Mouse (Mus musculus) granulocyte monocyte progenitor cell, adult 5-6 weeks (primary cell): ENCODE measurements around the gene Hmgcs2. TPM values are rescaled to one million over a fixed set of nuclear protein-coding genes. Genes with fewer than 3 reads are reported as not detected.

ENCODE experiments used
- ATAC-seq: replicated peaks from 2 replicates; pipeline ENCODE4 v1.8.0; 2016; ENCODE audit warnings: mild to moderate bottlenecking, moderate TSS enrichment, inconsistent platforms; ENCODE audit not compliant: poor library complexity, severe bottlenecking
- total RNA-seq, 2 experiments: library from RNA; stranded (forward) in 1 of 2; stranded (reverse) in 1 of 2; fragments of 200-712, 200-1000 nt in 1 of 2; fragments of >200 nt in 1 of 2; fragmentation: Nextera tagmentation in 1 of 2; gene quantifications; 2 replicates each; pipeline ENCODE4 v1.2.3; 2014 to 2017

Hmgcs2 gene
- total RNA-seq, 2 experiments from 2014 or later, result not detected

DNA sequence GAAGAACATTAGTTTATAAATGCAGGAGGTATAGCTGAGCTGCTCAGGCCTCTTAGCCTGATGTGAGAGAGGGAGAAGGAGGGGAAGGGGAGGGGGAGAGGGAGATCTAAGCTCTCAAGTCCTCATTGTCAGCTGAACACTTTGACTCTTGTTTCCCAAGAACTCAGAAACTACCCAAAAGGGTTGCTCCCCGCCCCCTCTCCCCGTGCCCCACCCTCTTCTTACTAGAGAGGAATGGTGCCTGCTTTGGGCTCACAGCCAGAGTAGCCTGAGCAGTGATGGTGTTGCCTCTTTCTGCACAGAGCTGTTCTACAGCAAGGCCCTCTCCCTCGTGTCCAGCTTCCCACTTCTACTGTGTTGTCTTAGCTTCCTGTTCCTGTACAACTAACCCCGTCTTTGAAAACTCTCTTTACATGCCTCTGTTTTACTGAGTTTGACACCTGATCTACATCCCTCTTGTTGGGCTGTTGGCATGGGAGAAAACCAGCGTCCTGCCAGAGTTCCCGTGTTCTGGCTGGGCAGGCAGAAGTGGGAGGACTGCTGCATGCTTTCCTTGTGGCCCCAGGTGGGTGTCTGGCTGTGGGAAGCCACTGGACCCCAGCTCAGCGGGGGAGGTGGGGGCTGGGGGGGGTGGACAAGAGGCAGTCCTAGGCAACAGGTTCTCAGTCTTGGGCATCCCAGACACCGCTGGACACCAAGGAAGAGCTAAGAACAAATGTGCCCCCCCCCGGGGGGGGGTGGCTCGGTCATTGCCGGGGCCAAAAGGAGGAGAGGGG, 6.4 kb upstream of the Hmgcs2 start:
- ATAC-seq, result peak; percentile 30

GRCm38 (mm10) chr3:98279682-98280081, 553 bp upstream of the Hmgcs2 start:
- ATAC-seq, result no peak

GRCm38 (mm10) chr3:98280933-98281678, 871 bp downstream of the Hmgcs2 start:
- ATAC-seq, result peak; percentile 97

GRCm38 (mm10) chr3:98282422-98282821, 2.2 kb downstream of the Hmgcs2 start:
- ATAC-seq, result no peak

DNA sequence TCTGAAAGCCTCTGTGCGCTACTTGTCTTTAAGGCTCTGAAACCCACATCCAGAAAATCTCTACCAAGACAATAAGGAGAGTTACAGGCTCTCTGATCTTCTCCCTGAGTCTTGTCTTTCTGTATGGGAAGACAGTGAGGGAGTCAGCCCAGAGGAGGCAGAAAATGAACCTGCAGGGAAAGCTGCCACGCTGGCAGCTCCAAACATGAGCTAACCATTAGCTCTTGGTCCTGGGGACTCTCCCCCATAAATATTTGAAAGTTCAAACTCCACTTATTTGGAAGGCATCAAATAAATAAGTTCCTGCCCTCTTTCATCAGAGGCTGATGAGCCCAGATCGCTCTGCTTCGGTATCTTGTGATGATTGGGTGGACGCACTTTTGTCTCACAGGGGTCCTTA, 3.0 kb downstream of the Hmgcs2 start:
- ATAC-seq, result no peak

DNA sequence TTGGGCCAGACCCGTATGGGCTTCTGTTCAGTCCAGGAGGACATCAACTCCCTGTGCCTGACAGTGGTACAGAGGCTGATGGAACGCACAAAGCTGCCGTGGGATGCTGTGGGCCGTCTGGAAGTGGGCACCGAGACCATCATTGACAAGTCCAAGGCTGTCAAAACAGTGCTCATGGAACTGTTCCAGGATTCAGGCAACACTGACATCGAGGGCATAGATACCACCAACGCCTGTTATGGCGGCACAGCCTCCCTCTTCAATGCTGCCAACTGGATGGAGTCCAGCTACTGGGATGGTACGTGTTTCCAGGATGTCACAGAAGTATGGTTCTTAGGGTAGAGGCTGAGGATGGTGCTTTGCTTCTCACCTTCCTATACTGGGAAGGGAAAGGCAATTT, 10.8 kb downstream of the Hmgcs2 start:
- ATAC-seq, result no peak

DNA sequence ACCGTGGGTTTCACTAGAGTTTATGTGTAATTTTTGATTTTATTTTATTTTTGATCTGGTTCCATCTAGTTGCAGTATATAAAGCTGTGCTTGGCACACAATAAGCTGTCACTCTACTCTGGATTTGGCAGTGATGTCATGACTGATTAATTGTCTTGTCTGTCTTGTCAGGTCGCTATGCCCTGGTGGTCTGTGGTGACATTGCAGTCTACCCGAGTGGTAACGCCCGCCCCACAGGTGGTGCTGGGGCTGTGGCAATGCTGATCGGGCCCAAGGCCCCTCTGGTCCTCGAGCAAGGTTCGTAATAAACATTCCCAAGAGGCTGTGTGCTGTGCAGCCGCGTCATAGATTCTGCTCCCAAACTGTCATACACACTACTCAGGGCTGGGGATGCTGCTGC, 15.7 kb downstream of the Hmgcs2 start:
- peak; percentile 22; the same call in 1 of the 2 replicates for ATAC-seq

DNA sequence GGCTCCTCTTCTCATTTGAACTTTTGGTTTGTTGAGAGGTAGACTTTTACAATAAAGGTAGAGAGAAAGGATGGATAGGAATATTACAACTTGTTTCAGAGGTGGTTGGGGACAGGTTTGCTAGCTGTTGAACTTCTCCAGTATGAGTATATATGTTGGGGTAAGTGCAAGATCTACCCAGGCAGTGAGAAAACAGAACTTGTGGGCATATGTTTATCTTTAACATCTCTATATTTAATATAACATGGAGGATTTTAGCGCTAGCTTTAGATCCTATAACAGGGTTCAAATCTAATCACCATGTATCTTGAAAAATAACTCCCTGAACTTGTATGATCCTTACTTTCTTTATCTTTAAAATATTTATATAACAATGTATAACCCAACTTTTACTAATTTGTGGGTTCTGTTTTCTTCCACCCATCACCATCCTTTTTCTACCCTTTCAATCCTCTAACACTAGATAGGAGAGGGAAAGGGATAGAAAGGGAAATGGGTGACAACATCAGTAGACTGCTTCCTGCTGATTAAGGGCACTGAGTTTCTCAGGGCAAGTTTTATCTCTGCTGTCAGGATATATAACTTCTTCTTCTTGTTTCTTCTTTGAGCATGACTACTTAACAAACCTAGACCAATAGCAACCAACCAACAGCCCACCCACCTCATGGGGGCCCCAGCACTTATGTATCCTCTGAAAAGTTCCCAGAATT, 19.3 kb downstream of the Hmgcs2 start:
- peak; percentile 27; the same call in 1 of the 2 replicates for ATAC-seq

DNA sequence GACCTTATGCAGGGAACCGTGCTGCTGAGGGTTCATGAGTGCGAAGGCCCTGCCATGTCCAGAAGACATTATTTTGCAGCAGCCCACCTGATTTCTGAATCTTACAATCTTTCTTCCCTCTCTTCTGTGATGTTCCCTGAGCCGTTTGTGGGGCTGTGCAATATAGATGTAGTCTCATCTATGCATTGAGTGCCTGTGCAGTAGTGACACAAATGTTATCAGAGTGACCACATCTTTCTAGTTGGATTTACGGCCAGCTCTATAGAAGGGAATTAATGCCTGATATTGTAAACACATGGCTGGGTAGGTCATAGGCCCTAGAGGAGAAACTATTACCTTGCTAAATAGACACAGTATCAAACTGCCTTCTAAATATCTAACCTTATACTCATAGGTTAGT, 20.0 kb downstream of the Hmgcs2 start:
- no peak for ATAC-seq

- no peak for ATAC-seq
Measured at GRCm38 (mm10) chr3:98301761-98302160, 21.5 kb downstream of the Hmgcs2 start.

GRCm38 (mm10) chr3:98308606-98309005, 28.4 kb downstream of the Hmgcs2 start:
- ATAC-seq, result no peak

DNA sequence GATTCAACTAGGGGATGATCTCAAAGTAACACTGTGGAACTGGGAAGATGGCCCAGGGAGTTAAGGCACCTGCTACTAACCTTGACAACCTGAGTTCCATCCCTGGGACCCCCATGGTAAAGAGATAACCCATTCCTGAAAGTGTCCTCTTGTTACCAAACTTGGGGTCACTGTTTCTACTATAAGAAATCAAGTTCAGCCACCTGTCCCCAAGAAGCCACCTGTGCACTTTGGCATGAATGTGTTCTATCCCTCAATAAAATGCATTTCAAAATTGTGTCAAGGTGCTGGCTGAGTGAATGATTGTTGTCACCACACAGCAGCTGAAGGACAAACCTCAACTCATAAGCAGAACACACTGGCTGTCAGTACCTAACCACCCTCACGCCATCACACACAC, 30.2 kb downstream of the Hmgcs2 start:
- no peak for ATAC-seq

GRCm38 (mm10) chr3:98312867-98313266, 32.6 kb downstream of the Hmgcs2 start:
- peak; percentile 84 for ATAC-seq

DNA sequence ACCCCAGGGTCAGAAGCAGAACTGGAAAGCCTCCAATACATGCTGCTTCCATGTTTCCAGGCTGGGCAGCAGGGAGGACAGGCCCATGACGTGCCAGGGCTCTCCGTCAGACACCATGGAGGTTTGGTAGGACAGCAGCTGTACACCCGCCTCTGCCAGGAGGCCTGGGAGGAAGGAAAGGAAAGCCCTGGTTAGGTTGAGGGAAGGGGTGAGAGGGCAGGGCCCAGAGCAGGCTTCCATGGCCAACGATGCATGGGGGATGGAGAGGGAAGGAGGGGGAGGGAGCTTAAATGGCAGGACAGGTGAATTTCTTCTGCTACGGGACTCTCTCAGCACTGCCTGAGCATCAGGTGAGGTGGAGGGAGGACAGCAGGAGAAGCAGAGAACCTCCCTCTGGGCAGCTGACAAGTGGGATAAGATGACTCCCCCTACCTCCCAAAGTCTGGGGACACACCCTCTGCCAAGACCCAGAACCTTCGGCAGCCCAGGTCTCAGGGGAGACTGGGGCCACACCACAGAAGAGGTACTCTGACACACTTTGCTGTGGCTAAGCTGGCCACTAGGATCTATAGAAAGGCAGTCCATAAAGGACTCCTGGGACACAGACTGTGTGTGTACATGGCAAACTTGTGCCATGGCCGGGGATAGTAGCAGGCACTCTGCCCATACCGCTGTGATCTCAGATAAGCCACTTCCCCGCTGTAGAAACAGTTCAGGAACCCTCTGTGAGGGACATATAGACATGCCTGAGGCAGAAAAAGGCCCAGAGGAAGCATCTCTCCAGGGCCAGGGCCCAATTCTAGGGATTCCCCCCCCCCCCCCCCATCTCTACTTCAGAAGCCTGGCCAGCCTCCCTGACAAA, 33.3 kb downstream of the Hmgcs2 start:
- no peak for ATAC-seq

GRCm38 (mm10) chr3:98315181-98315580, 34.9 kb downstream of the Hmgcs2 start:
- no peak for ATAC-seq

DNA sequence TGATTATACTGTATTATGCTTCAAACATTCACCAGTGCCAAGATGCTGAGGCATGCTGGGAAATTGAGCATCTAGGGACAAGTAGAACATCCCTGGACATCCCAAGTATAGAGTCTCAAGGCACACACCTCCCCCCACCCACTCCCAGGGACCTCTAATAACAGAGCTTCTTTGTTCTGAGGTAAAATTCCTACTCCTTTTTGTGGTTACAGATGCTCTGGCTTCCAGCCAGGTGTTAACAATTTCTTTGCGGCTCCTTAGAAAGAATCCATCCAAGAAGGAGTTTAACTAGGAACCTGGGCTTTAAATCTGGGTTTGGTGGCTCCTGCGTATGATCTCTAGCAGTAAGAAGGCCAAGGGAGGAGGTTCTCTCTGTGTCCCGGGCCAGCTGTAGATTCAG, 36.9 kb downstream of the Hmgcs2 start:
- no peak for ATAC-seq

- ATAC-seq, result no peak; the same call in 1 of the 2 replicates
Measured at GRCm38 (mm10) chr3:98319190-98319589, 39.0 kb downstream of the Hmgcs2 start.

- ATAC-seq, result peak; percentile 56
Measured at GRCm38 (mm10) chr3:98322209-98322608, 42.0 kb downstream of the Hmgcs2 start.

- ATAC-seq, result no peak
Measured at GRCm38 (mm10) chr3:98324235-98324634, 44.0 kb downstream of the Hmgcs2 start.

GRCm38 (mm10) chr3:98334010-98334409, 53.8 kb downstream of the Hmgcs2 start:
- no peak for ATAC-seq
